17 mouse cellular contexts compared by ENCODE assay signal in the genomic region with DNA sequence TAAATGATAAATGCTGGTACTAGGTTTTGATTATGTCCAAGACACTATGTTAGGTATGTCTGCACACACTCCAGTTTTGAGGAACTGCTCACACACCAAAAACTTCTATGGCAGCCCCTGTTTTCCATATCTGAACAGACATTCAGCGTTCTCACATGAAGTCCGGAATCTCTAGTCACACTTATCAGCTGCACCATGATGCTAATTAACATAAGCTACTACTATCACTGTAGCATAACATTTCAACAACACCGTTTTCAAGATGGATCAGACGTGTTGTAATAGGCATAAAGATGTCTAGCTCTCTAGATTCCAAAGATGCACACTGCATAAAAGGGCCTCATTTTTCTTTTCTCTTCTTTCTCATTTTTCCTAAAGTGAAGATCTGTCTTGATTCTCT.
"Had no signal": no experiment of that assay in that cellular context is flagged by ENCODE, and none has a peak within 500 bp of the region (broad histone marks: within the 10 kb centered on the region; RNA-seq: fewer than 3 reads in every experiment).

No protein-coding gene starts in this region.

- ATAC-seq: liver, embryonic 12.5 days; liver, postnatal 0 days; lung, postnatal 0 days; midbrain, embryonic 13.5 days; midbrain, embryonic 15.5 days; midbrain, embryonic 16.5 days had no signal

- DNase-seq: left cerebral cortex, postnatal 4 days; liver; liver, embryonic 13.5 days; liver, postnatal 0 days; lung, adult 18-20 months; lung, adult 2 months; lung, embryonic 14.5 days; lung, postnatal 10 days; lung, postnatal 14 days; lung, postnatal 36 days; lung, postnatal 4 days; midbrain, embryonic 14.5 days had no signal
